Mouse (Mus musculus) thymus, adult 2 months (tissue): ENCODE data around the gene Dnajb4. TPM values are rescaled to one million over a fixed set of nuclear protein-coding genes. Genes with fewer than 3 reads are reported as not detected.
"Not testable (repeated sequence)": the region's sequence is repeated elsewhere in the genome, so short reads cannot be mapped to it uniquely, and the experiment has no call there.

Experiments used
- DNase-seq: peaks from one replicate; pipeline ENCODE4 v3.0.0; 2021
- H3K27ac ChIP-seq: fragments of 200-500 bp; 2 replicates; pipeline ENCODE4 v1.5.1; 2012; ENCODE audit warnings: low read length, control low read depth; ENCODE audit not compliant: control insufficient read depth, insufficient read depth
- H3K27me3 ChIP-seq: fragments of 200-500 bp; 2 replicates; pipeline ENCODE4 v1.6.1; 2012; ENCODE audit warnings: mild to moderate bottlenecking, low read length, moderate library complexity, mixed read lengths; ENCODE audit not compliant: control insufficient read depth, insufficient read depth
- H3K36me3 ChIP-seq: fragments of 200-500 bp; 2 replicates; pipeline ENCODE4 v1.6.1; 2012; ENCODE audit warnings: mild to moderate bottlenecking, low read length, moderate library complexity; ENCODE audit not compliant: control insufficient read depth, insufficient read depth
- H3K4me1 ChIP-seq: fragments of 200-500 bp; replicated peaks from 2 replicates; pipeline ENCODE4 v1.6.1; 2012; ENCODE audit warnings: low read length; ENCODE audit not compliant: control insufficient read depth, insufficient read depth
- H3K4me3 ChIP-seq: fragments of 200-500 bp; 2 replicates; pipeline ENCODE4 v1.5.1; 2012; ENCODE audit warnings: mild to moderate bottlenecking, low read length, control low read depth, moderate library complexity; ENCODE audit not compliant: control insufficient read depth, insufficient read depth
- CTCF ChIP-seq: fragments of 200-500 bp; IDR thresholded peaks from 2 replicates; pipeline ENCODE4 v1.5.1; 2012; ENCODE audit warnings: mild to moderate bottlenecking, control low read depth, low read length, moderate library complexity, borderline replicate concordance; ENCODE audit not compliant: control insufficient read depth, poor library complexity, insufficient read depth; ENCODE audit errors: extremely low read depth
- POLR2A ChIP-seq: fragments of 200-500 bp; IDR thresholded peaks from 2 replicates; pipeline ENCODE4 v1.6.1; 2012; ENCODE audit warnings: mild to moderate bottlenecking, low read length, control low read depth, moderate library complexity; ENCODE audit not compliant: control insufficient read depth, poor library complexity, insufficient read depth; ENCODE audit errors: extremely low read depth
- WGBS: fragments of 180-500 bp; shearing (Covaris S2); methylation state at CpG from one replicate; pipeline ENCODE4 v1.1.7; 2018; 5-methylcytosine and 5-hydroxymethylcytosine counted together
- polyA plus RNA-seq: library from polyadenylated mRNA; depleted of rRNA; stranded (reverse); fragments of >200 nt; gene quantifications from 2 replicates; pipeline ENCODE4 v1.2.3, GENCODE M21; 2012; rRNA removed

Gene Dnajb4
- polyA plus RNA-seq, 1 experiment, result 9.2 TPM

DNA sequence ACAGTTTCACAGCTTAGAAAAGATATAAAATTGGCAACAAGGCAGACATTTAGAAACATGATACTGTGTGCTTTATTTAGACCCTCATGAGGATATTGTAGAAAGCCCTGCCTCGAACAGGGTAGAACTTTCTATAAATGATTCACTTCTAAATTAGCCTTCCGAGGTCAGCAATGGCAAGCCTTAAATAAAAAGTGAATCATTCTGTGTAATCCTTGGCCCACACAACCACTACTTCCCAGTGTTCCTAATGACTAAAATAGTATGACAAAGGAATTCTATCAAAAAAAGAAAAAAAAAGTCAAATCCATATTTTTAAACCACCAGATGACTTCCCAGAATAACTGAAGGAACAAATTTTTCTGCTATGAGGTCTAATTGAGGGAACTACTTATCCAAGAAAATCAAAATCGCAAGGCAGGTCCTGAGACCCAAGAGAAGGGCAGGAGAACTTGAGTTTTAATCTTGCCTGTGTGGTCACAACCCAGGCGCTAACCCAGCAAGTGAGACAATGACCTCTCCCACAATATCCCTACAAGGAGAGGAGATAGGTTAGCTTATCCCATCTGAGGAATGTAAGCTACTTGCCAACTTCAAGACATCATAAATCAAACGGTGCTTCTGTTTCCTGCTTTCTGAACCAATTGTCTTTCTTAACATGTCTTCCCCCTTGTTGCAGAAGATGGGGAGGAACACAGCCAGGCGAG is 67.0 kb downstream of the Dnajb4 start:
- Histone ChIP-seq H3K36me3 (no peaks in the 10 kb centered on the region), H3K27ac (no peak overlapping the region), H3K27me3 (no peaks in the 10 kb centered on the region), H3K4me1 (peaks cover 4% of the 10 kb centered on the region), H3K4me3 (no peak overlapping the region)
- TF ChIP-seq POLR2A, result no peak
- no peak for TF ChIP-seq CTCF
- no peak for DNase-seq
- 71% methylated on average over 6 of the region's 6 CpGs for WGBS

DNA sequence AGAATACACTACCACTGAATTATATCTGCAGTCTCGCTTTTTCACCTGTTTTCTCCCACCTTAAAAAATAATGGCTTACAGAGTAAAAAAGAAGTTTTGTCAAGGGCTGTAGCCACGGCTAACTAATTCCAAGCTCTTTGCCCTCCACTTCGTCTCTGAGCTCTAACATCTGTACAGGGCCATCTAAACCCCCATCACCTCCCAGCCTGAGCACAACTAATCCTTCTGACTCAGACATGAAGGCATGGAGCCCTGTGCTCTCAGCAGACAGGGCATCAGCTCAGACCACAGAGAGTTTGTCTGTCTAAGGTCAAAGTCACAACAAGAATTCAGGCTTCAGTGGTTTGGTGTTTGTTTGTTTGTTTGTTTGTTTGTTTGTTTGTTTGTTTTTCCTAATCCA is 68.0 kb downstream of the Dnajb4 start:
- Histone ChIP-seq H3K4me3 (no peak overlapping the region), H3K36me3 (no peaks in the 10 kb centered on the region), H3K27ac (no peak overlapping the region), H3K27me3 (no peaks in the 10 kb centered on the region), H3K4me1 (peaks cover 4% of the 10 kb centered on the region)
- 95% methylated on average over 3 of the region's 3 CpGs for WGBS
- TF ChIP-seq POLR2A, result no peak
- TF ChIP-seq CTCF, result no peak
- DNase-seq, result no peak

DNA sequence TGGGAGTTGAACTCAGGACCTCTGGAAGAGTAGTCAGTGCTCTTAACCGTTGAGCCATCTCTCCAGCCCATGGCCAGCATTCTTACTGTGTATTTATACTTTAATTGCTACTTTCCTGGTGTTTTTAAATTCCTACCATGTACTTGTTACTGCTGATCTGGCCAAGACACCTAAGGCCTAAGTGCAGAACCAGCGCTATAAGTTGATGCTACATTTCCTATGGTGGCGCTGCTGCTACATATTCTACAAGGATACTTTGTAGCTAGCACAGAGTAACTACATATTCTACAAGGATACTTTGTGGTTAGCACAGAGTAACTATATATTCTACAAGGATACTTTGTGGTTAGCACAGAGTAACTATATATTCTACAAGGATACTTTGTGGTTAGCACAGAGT is 70.8 kb downstream of the Dnajb4 start:
- not testable (repeated sequence) for H3K27me3 ChIP-seq, H3K27ac ChIP-seq, H3K4me3 ChIP-seq, H3K36me3 ChIP-seq, DNase-seq, H3K4me1 ChIP-seq
- WGBS, result 95% methylated on average over 3 of the region's 3 CpGs

DNA sequence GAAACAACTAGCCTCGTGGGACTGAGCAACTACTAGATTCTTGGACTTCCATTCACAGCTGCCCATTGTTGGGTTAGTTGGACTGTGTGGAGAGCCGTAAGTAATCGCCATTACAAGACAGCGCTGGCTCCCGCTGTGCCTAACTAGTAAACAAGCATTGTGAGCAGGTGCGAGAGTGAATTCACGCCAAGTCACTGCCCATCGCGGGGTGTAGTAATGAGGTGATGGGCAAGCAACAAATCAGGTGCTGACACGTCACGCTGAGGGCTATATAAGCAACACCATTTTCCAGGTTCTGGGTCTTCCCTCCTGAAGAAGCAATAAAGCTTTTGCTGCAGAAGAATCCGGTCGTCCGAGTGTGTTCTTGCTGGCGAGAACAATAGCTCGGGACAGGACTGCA is 74.0 kb downstream of the Dnajb4 start:
- not testable (repeated sequence) for H3K27ac ChIP-seq, H3K4me3 ChIP-seq, DNase-seq, H3K36me3 ChIP-seq, H3K27me3 ChIP-seq, H3K4me1 ChIP-seq
- 94% methylated on average over 16 of the region's 16 CpGs for WGBS

DNA sequence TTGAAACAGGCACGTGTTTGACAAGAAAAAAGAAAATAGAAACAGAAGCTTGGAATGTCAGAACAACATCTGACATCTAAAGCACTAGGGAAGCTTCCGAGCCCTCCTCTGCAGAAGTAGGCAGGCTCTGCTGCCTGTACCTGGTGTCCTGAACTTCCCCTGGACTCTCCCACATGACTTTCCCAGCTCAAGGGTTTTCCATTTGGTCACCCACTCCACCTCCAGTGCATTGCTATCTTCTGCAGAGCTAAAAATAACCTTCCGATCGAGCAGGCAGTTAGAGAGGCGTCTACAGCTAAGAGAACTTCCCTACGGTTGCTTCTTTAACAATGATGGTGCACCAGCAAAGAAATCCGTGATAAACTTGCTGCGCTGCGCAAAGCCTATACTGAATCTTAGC is 76.5 kb downstream of the Dnajb4 start:
- no peaks in the 10 kb centered on the region for H3K4me1 ChIP-seq
- H3K27me3 ChIP-seq, result no peaks in the 10 kb centered on the region
- H3K27ac ChIP-seq, result no peak overlapping the region
- DNase-seq, result no peak
- TF ChIP-seq POLR2A, result no peak
- TF ChIP-seq CTCF, result no peak
- no peak overlapping the region for H3K4me3 ChIP-seq
- H3K36me3 ChIP-seq, result no peaks in the 10 kb centered on the region
- 66% methylated on average over 9 of the region's 9 CpGs for WGBS

DNA sequence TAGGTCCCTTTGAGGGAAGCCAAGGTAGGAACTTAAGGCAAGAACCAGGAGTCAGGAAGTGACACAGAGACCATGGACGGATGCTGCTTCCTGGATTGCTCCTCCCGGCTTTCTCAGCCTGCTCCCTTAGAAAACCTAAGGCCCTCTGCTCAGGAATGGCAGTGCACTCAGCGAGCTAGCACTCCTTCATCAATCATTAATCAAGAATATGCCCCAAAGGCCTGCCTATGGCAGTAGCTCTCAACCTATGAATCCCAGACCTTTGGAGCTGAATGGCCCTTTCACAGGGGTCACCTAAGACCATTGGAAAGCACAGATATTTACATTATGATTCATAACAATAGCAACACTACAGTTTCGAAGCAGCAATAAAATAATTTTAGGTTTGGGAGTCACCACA is 79.1 kb downstream of the Dnajb4 start:
- WGBS, result 92% methylated on average over 4 of the region's 4 CpGs
- H3K27ac ChIP-seq, result no peak overlapping the region
- H3K4me3 ChIP-seq, result no peak overlapping the region
- H3K27me3 ChIP-seq, result no peaks in the 10 kb centered on the region
- TF ChIP-seq POLR2A (no peak), CTCF (no peak)
- H3K36me3 ChIP-seq, result no peaks in the 10 kb centered on the region
- no peak for DNase-seq
- no peaks in the 10 kb centered on the region for H3K4me1 ChIP-seq

DNA sequence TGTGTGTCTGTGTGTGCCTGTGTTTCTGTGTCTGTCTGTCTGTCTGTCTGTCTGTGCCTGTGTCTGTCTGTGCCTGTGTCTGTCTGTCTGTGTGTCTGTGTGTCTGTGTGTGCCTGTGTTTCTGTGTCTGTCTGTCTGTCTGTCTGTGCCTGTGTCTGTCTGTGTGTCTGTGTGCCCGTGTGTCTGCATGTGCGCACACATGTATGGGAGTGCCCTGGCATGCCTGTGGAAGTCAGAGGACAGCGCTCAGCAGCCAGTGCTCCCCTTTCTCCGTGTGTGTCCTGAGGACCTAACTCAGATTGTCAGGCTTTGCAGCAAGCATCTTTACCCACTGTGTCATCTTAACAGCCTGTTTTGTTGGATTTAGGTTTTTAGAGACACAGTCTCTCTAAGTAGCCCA is 80.7 kb downstream of the Dnajb4 start:
- H3K27ac ChIP-seq, DNase-seq, H3K4me3 ChIP-seq, H3K27me3 ChIP-seq, H3K4me1 ChIP-seq, H3K36me3 ChIP-seq: not testable (repeated sequence)
- WGBS, result 98% methylated on average over 4 of the region's 4 CpGs

DNA sequence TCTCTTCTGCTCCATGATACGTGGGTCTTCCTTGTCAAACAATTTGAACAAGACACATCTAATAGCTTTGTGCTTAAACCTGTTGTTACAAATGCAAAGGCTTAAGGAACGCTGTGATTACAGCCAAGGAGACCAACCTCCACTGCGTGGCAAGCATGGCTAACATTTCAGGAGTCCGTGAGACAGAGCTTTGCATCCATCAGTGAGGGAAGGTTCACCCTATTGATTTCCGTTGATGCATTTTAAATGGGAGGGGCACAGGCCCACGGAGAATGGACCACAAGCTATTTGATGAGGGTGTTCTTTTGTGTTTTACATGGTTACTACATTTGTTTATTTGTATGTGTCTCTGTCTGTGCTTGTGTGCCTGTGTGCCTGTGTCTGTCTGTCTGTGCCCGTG is 81.5 kb downstream of the Dnajb4 start:
- no peak overlapping the region for H3K27ac ChIP-seq
- DNase-seq, result no peak
- TF ChIP-seq CTCF, result no peak
- no peak for TF ChIP-seq POLR2A
- no peaks in the 10 kb centered on the region for H3K36me3 ChIP-seq
- WGBS, result 91% methylated on average over 7 of the region's 7 CpGs
- no peaks in the 10 kb centered on the region for H3K27me3 ChIP-seq
- no peak overlapping the region for H3K4me3 ChIP-seq
- no peaks in the 10 kb centered on the region for H3K4me1 ChIP-seq

Other genes with a start within 250 kb of the Dnajb4 start
- gene Gipc2, start 44.1 kb downstream of the Dnajb4 start, polyA plus RNA-seq, result 3.2 and 4.0 TPM in 2 replicates
- gene Fubp1, start 120 bp upstream of the Dnajb4 start, polyA plus RNA-seq, result 247 and 254 TPM in 2 replicates
- 0.31 TPM in 1 of 2 replicates, not detected in the other for gene Nexn, start 56.0 kb upstream of the Dnajb4 start, polyA plus RNA-seq
- gene Miga1, start 130.1 kb upstream of the Dnajb4 start, polyA plus RNA-seq, result 15.2 and 15.4 TPM in 2 replicates
- 16.8 and 20.7 TPM in 2 replicates for gene Usp33, start 136.2 kb upstream of the Dnajb4 start, polyA plus RNA-seq
- 29.1 and 35.7 TPM in 2 replicates for gene Zzz3, start 185.2 kb upstream of the Dnajb4 start, polyA plus RNA-seq